Mouse (Mus musculus): ENCODE results near the gene Mrpl40. TPM values are rescaled to one million over a fixed set of nuclear protein-coding genes. Genes with fewer than 3 reads are reported as not detected.
"Not testable (repeated sequence)": the region's sequence is repeated elsewhere in the genome, so short reads cannot be mapped to it uniquely, and the experiment has no call there.

Mrpl40 gene
- polyA plus RNA-seq, 1 experiment, result 13.9 TPM

- no peaks in the 10 kb centered on the region for H3K36me3 ChIP-seq (ENCODE audit: control insufficient read depth, insufficient read depth, low read length)
- H3K4me1 ChIP-seq (ENCODE audit: control insufficient read depth, insufficient read depth, low read length), result no peaks in the 10 kb centered on the region
- H3K27ac ChIP-seq (ENCODE audit: control insufficient read depth, insufficient read depth, low read depth, low read length), result no peak overlapping the region
- TF ChIP-seq POLR2A (IDR thresholded peaks at IDR 0.05; ENCODE audit: control insufficient read depth, low read depth, low read length) (no peak), CTCF (IDR thresholded peaks at IDR 0.05; ENCODE audit: control insufficient read depth, insufficient read depth, insufficient replicate concordance, low read depth, low read length) (no peak)
- H3K4me3 ChIP-seq (ENCODE audit: control insufficient read depth, low read depth, low read length), result no peak overlapping the region
- H3K27me3 ChIP-seq (ENCODE audit: control insufficient read depth, insufficient read depth, low read length), result no peaks in the 10 kb centered on the region
Measured at GRCm38 (mm10) chr16:18884044-18884443, 7.4 kb upstream of the Mrpl40 start.

GRCm38 (mm10) chr16:18878091-18878720 is 1.5 kb upstream of the Mrpl40 start:
- Histone ChIP-seq H3K36me3 (ENCODE audit: control insufficient read depth, insufficient read depth, low read length) (no peaks in the 10 kb centered on the region; the same call in 1 of the 2 replicates), H3K27me3 (ENCODE audit: control insufficient read depth, insufficient read depth, low read length) (no peaks in the 10 kb centered on the region)
- no peak for TF ChIP-seq POLR2A (IDR thresholded peaks at IDR 0.05; ENCODE audit: control insufficient read depth, low read depth, low read length)
- no peak for TF ChIP-seq CTCF (IDR thresholded peaks at IDR 0.05; ENCODE audit: control insufficient read depth, insufficient read depth, insufficient replicate concordance, low read depth, low read length)

GRCm38 (mm10) chr16:18877386-18878090 is 876 bp upstream of the Mrpl40 start:
- Histone ChIP-seq H3K27ac (ENCODE audit: control insufficient read depth, insufficient read depth, low read depth, low read length) (peak overlapping the region; percentile 65), H3K4me1 (ENCODE audit: control insufficient read depth, insufficient read depth, low read length) (peaks cover 6% of the 10 kb centered on the region), H3K4me3 (ENCODE audit: control insufficient read depth, low read depth, low read length) (peak overlapping the region; percentile 95), H3K27me3 (ENCODE audit: control insufficient read depth, insufficient read depth, low read length) (no peaks in the 10 kb centered on the region), H3K36me3 (ENCODE audit: control insufficient read depth, insufficient read depth, low read length) (no peaks in the 10 kb centered on the region; the same call in 1 of the 2 replicates)
- TF ChIP-seq CTCF (IDR thresholded peaks at IDR 0.05; ENCODE audit: control insufficient read depth, insufficient read depth, insufficient replicate concordance, low read depth, low read length), result no peak
- no peak for TF ChIP-seq POLR2A (IDR thresholded peaks at IDR 0.05; ENCODE audit: control insufficient read depth, low read depth, low read length)

More at GRCm38 (mm10) chr16:18878091-18878720, 1.5 kb upstream of the Mrpl40 start:
- peaks cover 6% of the 10 kb centered on the region for H3K4me1 ChIP-seq (ENCODE audit: control insufficient read depth, insufficient read depth, low read length)
- H3K27ac ChIP-seq (ENCODE audit: control insufficient read depth, insufficient read depth, low read depth, low read length), result no peak overlapping the region
- peak overlapping the region; percentile 95 for H3K4me3 ChIP-seq (ENCODE audit: control insufficient read depth, low read depth, low read length)

GRCm38 (mm10) chr16:18876091-18876441 is 596 bp downstream of the Mrpl40 start:
- H3K27ac ChIP-seq (ENCODE audit: control insufficient read depth, insufficient read depth, low read depth, low read length), result peak overlapping the region; percentile 23
- H3K27me3 ChIP-seq (ENCODE audit: control insufficient read depth, insufficient read depth, low read length), result no peaks in the 10 kb centered on the region
- H3K36me3 ChIP-seq (ENCODE audit: control insufficient read depth, insufficient read depth, low read length), result no peaks in the 10 kb centered on the region; the same call in 1 of the 2 replicates
- peak overlapping the region; percentile 95 for H3K4me3 ChIP-seq (ENCODE audit: control insufficient read depth, low read depth, low read length)
- peaks cover 6% of the 10 kb centered on the region for H3K4me1 ChIP-seq (ENCODE audit: control insufficient read depth, insufficient read depth, low read length)
- TF ChIP-seq CTCF (IDR thresholded peaks at IDR 0.05; ENCODE audit: control insufficient read depth, insufficient read depth, insufficient replicate concordance, low read depth, low read length), result no peak
- no peak for TF ChIP-seq POLR2A (IDR thresholded peaks at IDR 0.05; ENCODE audit: control insufficient read depth, low read depth, low read length)

- H3K27me3 ChIP-seq (ENCODE audit: control insufficient read depth, insufficient read depth, low read length); H3K27ac ChIP-seq (ENCODE audit: control insufficient read depth, insufficient read depth, low read depth, low read length); H3K36me3 ChIP-seq (ENCODE audit: control insufficient read depth, insufficient read depth, low read length); H3K4me3 ChIP-seq (ENCODE audit: control insufficient read depth, low read depth, low read length); H3K4me1 ChIP-seq (ENCODE audit: control insufficient read depth, insufficient read depth, low read length): not testable (repeated sequence)
Measured at GRCm38 (mm10) chr16:18870495-18870894, 6.2 kb downstream of the Mrpl40 start.

- H3K27ac ChIP-seq (ENCODE audit: control insufficient read depth, insufficient read depth, low read depth, low read length), result no peak overlapping the region
- H3K36me3 ChIP-seq (ENCODE audit: control insufficient read depth, insufficient read depth, low read length), result no peaks in the 10 kb centered on the region
- H3K4me1 ChIP-seq (ENCODE audit: control insufficient read depth, insufficient read depth, low read length), result no peaks in the 10 kb centered on the region
- no peak overlapping the region for H3K4me3 ChIP-seq (ENCODE audit: control insufficient read depth, low read depth, low read length)
- TF ChIP-seq CTCF (IDR thresholded peaks at IDR 0.05; ENCODE audit: control insufficient read depth, insufficient read depth, insufficient replicate concordance, low read depth, low read length), result no peak
- no peaks in the 10 kb centered on the region for H3K27me3 ChIP-seq (ENCODE audit: control insufficient read depth, insufficient read depth, low read length)
Measured at GRCm38 (mm10) chr16:18860186-18860585, 16.5 kb downstream of the Mrpl40 start.

GRCm38 (mm10) chr16:18858551-18858950 is 18.1 kb downstream of the Mrpl40 start:
- H3K27me3 ChIP-seq (ENCODE audit: control insufficient read depth, insufficient read depth, low read length), result no peaks in the 10 kb centered on the region
- H3K36me3 ChIP-seq (ENCODE audit: control insufficient read depth, insufficient read depth, low read length), result no peaks in the 10 kb centered on the region
- H3K4me3 ChIP-seq (ENCODE audit: control insufficient read depth, low read depth, low read length), result no peak overlapping the region
- no peaks in the 10 kb centered on the region for H3K4me1 ChIP-seq (ENCODE audit: control insufficient read depth, insufficient read depth, low read length)
- TF ChIP-seq POLR2A (IDR thresholded peaks at IDR 0.05; ENCODE audit: control insufficient read depth, low read depth, low read length) (no peak), CTCF (IDR thresholded peaks at IDR 0.05; ENCODE audit: control insufficient read depth, insufficient read depth, insufficient replicate concordance, low read depth, low read length) (no peak)
- no peak overlapping the region for H3K27ac ChIP-seq (ENCODE audit: control insufficient read depth, insufficient read depth, low read depth, low read length)

GRCm38 (mm10) chr16:18849521-18850190 is 27.0 kb downstream of the Mrpl40 start:
- H3K27ac ChIP-seq (ENCODE audit: control insufficient read depth, insufficient read depth, low read depth, low read length); H3K4me1 ChIP-seq (ENCODE audit: control insufficient read depth, insufficient read depth, low read length); H3K36me3 ChIP-seq (ENCODE audit: control insufficient read depth, insufficient read depth, low read length); H3K4me3 ChIP-seq (ENCODE audit: control insufficient read depth, low read depth, low read length); H3K27me3 ChIP-seq (ENCODE audit: control insufficient read depth, insufficient read depth, low read length): not testable (repeated sequence)
